Mouse (Mus musculus) liver, embryonic 11.5 days (tissue): ENCODE measurements around the gene E030018B13Rik. TPM values are rescaled to one million over a fixed set of nuclear protein-coding genes. Genes with fewer than 3 reads are reported as not detected.
A peak's percentile ranks its signal among the peaks of the same experiment; 100 is the strongest.

ENCODE experiments used
- ATAC-seq: fragments of 200-750 bp; cut with Nextera tagmentation; replicated peaks from 2 replicates; pipeline ENCODE4 v1.8.0; 2017; ENCODE audit warnings: moderate number of reproducible peaks, mild to moderate bottlenecking, moderate TSS enrichment, moderate library complexity; ENCODE audit not compliant: low FRiP score
- DNase-seq: peaks from one replicate; pipeline ENCODE4 v3.0.0-alpha.2; 2017; ENCODE audit warnings: low spot score
- H3K27ac ChIP-seq: fragments of 300-500 bp; sonication (generic); 2 replicates; pipeline ENCODE4 v1.5.1; 2014; ENCODE audit warnings: mild to moderate bottlenecking, low read depth, low read length, control low read depth
- H3K27me3 ChIP-seq: fragments of 300-500 bp; sonication (generic); replicated peaks from 2 replicates; pipeline ENCODE4 v1.6.1; 2014; ENCODE audit warnings: low read length, mixed read lengths; ENCODE audit not compliant: control insufficient read depth, insufficient read depth
- H3K36me3 ChIP-seq: fragments of 300-500 bp; sonication (generic); 2 replicates; pipeline ENCODE4 v1.6.1; 2014; ENCODE audit warnings: mild to moderate bottlenecking, low read length, moderate library complexity, mixed read lengths; ENCODE audit not compliant: control insufficient read depth, insufficient read depth
- H3K4me1 ChIP-seq: fragments of 300-500 bp; sonication (generic); replicated peaks from 2 replicates; pipeline ENCODE4 v1.6.1; 2014; ENCODE audit warnings: low read length, mixed read lengths; ENCODE audit not compliant: control insufficient read depth, insufficient read depth
- H3K4me2 ChIP-seq: fragments of 300-500 bp; sonication (generic); 2 replicates; pipeline ENCODE4 v1.6.1; 2014; ENCODE audit warnings: mild to moderate bottlenecking, control low read depth, moderate library complexity
- H3K4me3 ChIP-seq: fragments of 300-500 bp; sonication (generic); 2 replicates; pipeline ENCODE4 v1.5.1; 2014; ENCODE audit warnings: low read depth, low read length, control low read depth
- H3K9ac ChIP-seq: fragments of 300-500 bp; sonication (generic); 2 replicates; pipeline ENCODE4 v1.6.1; 2014; ENCODE audit warnings: low read depth, low read length, control low read depth
- H3K9me3 ChIP-seq: fragments of 300-500 bp; sonication (generic); 2 replicates; pipeline ENCODE4 v1.6.1; 2016; ENCODE audit warnings: low read length, inconsistent platforms, mixed read lengths; ENCODE audit not compliant: control insufficient read depth
- WGBS: fragments of 180-500 bp; shearing (Covaris S2); extraction: QIAGEN DNeasy Blood & Tissue Kit; methylation state at CpG from one replicate; pipeline ENCODE4 v1.1.7; 2014; 5-methylcytosine and 5-hydroxymethylcytosine counted together
- polyA plus RNA-seq: library from polyadenylated mRNA; unstranded; fragments of >200 nt; fragmentation: Nextera tagmentation; extraction: Ambion mirVana; gene quantifications from 2 replicates; pipeline ENCODE4 v1.2.1, GENCODE M21; 2014

The E030018B13Rik gene
- polyA plus RNA-seq, 1 experiment from 2014 or later, result not detected

DNA sequence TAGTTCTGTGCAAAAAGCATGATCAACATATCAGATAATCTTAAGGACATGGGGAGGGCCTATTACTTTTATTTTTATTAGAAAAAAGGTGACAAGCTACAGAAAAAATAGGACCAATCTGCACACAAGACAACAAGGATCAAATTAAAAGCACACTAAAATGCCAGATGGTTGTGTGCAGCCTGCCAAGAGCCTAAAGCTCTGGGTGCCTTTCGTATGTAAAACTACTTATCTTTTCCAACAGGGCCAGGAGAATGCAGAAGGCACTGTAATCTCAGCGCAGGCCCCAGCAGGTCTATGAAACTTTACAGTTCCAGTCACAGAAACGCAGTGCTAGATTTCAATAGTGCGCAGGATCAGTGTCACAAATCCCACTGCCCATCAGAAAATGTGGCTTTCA is 22.9 kb upstream of the E030018B13Rik start:
- no peaks in the 10 kb centered on the region for H3K9me3 ChIP-seq
- H3K36me3 ChIP-seq, result peaks cover 12% of the 10 kb centered on the region
- peaks cover 11% of the 10 kb centered on the region for H3K4me1 ChIP-seq
- no peak overlapping the region for H3K27ac ChIP-seq
- H3K4me3 ChIP-seq, result no peak overlapping the region
- H3K9ac ChIP-seq, result no peak overlapping the region
- ATAC-seq, result no peak
- 69% methylated on average over 4 of the region's 4 CpGs for WGBS
- DNase-seq, result no peak
- H3K4me2 ChIP-seq, result no peak overlapping the region
- peaks cover 5% of the 10 kb centered on the region for H3K27me3 ChIP-seq

DNA sequence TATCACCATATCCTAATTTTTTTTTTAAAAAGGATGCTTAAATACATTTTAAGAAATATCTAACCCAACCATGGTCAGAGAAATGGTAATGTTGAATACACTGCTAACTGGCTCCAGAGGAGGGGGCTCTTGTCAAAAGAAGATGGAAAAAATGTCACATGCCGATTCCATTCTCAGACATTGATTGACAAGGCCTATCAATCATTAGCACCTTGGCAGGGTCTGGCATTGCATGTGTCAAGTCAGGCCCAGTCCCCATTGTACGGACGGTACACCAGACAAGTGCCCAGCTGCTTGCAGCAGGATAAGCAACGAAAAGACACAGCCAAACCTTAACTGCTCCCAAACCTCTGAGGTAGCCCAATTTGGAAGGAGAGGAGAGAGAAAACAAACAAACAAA is 22.0 kb upstream of the E030018B13Rik start:
- peaks cover 11% of the 10 kb centered on the region for H3K4me1 ChIP-seq
- no peak overlapping the region for H3K27ac ChIP-seq
- no peaks in the 10 kb centered on the region for H3K9me3 ChIP-seq
- H3K27me3 ChIP-seq, result peaks cover 5% of the 10 kb centered on the region
- 53% methylated on average over 4 of the region's 4 CpGs for WGBS
- peaks cover 12% of the 10 kb centered on the region for H3K36me3 ChIP-seq
- H3K4me3 ChIP-seq, result no peak overlapping the region
- no peak for DNase-seq
- ATAC-seq, result no peak
- H3K9ac ChIP-seq, result no peak overlapping the region
- no peak overlapping the region for H3K4me2 ChIP-seq

DNA sequence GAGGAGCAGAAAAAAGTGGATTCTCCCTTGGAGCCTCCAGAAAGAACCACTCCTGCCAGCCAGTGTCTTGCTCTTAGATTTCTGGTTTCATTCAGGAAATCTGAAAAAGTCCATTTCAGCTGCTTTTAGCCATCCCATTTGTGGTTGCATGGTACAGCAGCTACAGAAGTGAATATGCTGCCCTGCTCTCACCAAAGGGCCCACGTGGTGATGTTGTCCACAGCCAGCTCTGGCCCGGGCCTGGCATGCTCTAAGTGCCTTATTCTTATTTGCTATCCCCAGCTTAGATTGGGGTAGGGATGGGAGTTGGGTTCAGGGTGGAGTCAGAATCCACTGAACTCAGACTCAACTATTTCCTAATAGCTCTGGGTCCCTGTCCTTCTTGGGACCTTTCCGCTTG is 21.4 kb upstream of the E030018B13Rik start:
- peaks cover 11% of the 10 kb centered on the region for H3K4me1 ChIP-seq
- no peak overlapping the region for H3K27ac ChIP-seq
- peaks cover 8% of the 10 kb centered on the region; the same call in 1 of the 2 replicates for H3K36me3 ChIP-seq
- ATAC-seq, result no peak
- H3K9ac ChIP-seq, result no peak overlapping the region
- no peak overlapping the region for H3K4me2 ChIP-seq
- no peak for DNase-seq
- no peaks in the 10 kb centered on the region for H3K9me3 ChIP-seq
- WGBS, result 77% methylated on average over 3 of the region's 3 CpGs
- H3K27me3 ChIP-seq, result peaks cover 5% of the 10 kb centered on the region
- H3K4me3 ChIP-seq, result no peak overlapping the region

DNA sequence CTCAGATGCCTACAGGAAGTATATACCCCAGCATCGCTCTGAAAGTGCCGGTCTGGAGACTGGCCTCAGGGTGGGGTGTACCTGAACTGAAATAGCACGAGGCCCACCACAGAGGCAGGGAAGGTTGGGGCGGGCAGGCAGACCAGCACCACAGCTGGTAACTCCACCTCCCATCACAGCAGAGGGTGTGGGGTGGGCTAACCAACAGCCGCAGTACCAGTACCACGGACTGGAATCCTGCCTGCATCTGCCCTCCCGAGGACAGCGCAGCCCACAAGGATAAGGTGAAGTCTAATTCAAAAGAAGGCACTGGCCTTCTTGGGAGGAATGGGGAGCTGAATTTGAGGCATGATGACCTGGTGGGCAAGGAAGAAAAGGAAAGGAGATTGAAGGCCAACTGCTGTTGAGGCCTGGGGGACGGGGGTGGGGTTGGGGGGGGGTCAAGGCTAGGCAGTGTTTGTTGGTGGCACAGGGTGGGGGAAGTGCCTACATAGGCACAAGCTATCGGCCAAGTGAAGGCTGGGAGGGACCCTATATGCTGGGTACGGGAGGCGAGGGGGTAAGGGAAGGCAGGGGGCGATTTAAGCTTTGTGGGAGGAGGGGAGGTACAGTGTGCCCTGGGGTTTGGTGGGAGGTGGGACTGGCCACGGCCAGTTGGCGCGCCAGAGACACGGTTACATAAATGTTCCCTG is 20.2 kb upstream of the E030018B13Rik start:
- Histone ChIP-seq H3K4me3 (peak overlapping the region; percentile 37), H3K9me3 (no peaks in the 10 kb centered on the region), H3K4me2 (peak overlapping the region; percentile 75), H3K9ac (peak overlapping the region; percentile 44; the same call in 1 of the 2 replicates), H3K36me3 (0 out of 2 replicates have a peak, but pooled peaks cover under 1% of the 10 kb centered on the region), H3K27me3 (peaks cover 5% of the 10 kb centered on the region), H3K27ac (no peak overlapping the region), H3K4me1 (peaks cover 11% of the 10 kb centered on the region)
- 20% methylated on average over 17 of the region's 17 CpGs for WGBS
- DNase-seq (no peak), ATAC-seq (peak; percentile 4; the same call in 1 of the 2 replicates)

DNA sequence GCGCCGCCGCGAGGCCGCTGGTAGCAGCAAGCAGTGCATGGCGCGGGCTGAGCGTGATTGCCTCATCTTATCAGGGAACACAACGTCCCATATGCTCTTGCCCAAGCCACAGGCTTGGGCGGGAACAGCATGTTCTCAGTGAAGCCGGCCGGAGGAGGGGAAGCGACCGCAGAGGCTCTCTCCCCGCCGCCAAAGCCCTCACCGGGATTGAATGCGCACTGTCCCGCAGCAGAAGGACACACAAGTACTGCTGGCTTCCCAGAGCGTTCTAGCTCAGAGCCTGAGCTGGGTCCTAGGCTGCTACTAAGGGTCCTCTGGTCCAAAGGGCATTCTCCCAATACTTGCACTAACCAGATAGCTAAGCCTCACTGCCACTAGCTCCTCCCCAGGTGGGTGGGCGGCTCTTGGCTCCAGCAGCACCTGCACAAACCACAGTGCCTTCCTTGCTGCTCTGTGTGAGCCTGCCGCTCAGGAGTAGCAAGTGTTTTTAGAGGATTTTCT is 19.6 kb upstream of the E030018B13Rik start:
- peaks cover 11% of the 10 kb centered on the region for H3K4me1 ChIP-seq
- DNase-seq (peak; percentile 82), ATAC-seq (peak; percentile 94)
- WGBS, result under 1% methylated on average over 22 of the region's 22 CpGs
- H3K36me3 ChIP-seq, result no peaks in the 10 kb centered on the region
- H3K9me3 ChIP-seq, result no peaks in the 10 kb centered on the region
- H3K9ac ChIP-seq, result peak overlapping the region; percentile 44
- H3K4me2 ChIP-seq, result peak overlapping the region; percentile 75
- H3K27me3 ChIP-seq, result peaks cover 5% of the 10 kb centered on the region
- no peak overlapping the region for H3K27ac ChIP-seq
- peak overlapping the region; percentile 37 for H3K4me3 ChIP-seq

DNA sequence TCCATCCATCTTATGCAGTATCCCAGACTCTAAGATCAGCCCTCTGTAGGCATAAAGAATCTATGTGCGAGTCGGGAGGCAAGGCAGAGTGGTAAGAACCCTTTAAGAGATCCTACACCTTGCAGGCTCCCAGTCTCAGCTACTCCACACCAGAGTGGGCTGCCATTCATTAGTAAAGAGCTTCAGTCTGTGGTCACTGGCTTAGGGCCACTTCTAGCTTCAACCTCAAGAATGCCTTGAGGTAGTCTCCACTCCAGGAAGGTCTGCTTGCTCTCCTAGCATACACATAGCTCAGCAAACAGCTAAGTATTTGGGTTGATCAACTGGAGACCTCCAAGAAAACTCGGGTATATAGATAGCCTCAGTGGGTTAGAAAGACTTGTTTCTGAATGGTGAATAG is 19.0 kb upstream of the E030018B13Rik start:
- Histone ChIP-seq H3K9me3 (no peaks in the 10 kb centered on the region), H3K4me3 (no peak overlapping the region), H3K27ac (no peak overlapping the region), H3K4me1 (peaks cover 11% of the 10 kb centered on the region), H3K27me3 (peaks cover 5% of the 10 kb centered on the region), H3K36me3 (no peaks in the 10 kb centered on the region), H3K9ac (peak overlapping the region; percentile 44; the same call in 1 of the 2 replicates), H3K4me2 (peak overlapping the region; percentile 75)
- WGBS, result 36% methylated on average over 3 of the region's 3 CpGs
- no peak for ATAC-seq
- DNase-seq, result no peak

DNA sequence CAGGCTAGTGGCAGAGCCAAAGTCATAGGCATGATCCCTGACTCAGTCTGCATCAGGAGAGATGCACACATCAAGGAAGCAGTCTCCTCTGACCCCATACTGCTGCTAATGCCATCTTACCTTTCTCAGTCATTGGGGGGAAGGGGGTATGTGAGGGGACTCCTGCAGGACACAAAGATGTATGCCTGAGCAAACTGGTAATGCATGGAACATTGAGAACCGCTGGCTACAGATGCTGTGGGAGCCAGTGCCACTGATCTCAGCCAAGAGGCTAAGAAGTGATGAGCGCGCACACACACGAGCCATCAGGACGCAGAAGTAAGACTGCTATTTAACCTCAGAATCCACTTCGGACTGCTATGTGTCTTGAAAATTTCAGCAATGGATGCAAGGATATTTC is 18.5 kb upstream of the E030018B13Rik start:
- Histone ChIP-seq H3K9me3 (no peaks in the 10 kb centered on the region), H3K4me1 (peaks cover 11% of the 10 kb centered on the region), H3K36me3 (no peaks in the 10 kb centered on the region), H3K9ac (no peak overlapping the region), H3K4me3 (no peak overlapping the region), H3K27ac (no peak overlapping the region), H3K4me2 (no peak overlapping the region), H3K27me3 (peaks cover 5% of the 10 kb centered on the region)
- 85% methylated on average over 6 of the region's 6 CpGs for WGBS
- DNase-seq (no peak), ATAC-seq (no peak)

DNA sequence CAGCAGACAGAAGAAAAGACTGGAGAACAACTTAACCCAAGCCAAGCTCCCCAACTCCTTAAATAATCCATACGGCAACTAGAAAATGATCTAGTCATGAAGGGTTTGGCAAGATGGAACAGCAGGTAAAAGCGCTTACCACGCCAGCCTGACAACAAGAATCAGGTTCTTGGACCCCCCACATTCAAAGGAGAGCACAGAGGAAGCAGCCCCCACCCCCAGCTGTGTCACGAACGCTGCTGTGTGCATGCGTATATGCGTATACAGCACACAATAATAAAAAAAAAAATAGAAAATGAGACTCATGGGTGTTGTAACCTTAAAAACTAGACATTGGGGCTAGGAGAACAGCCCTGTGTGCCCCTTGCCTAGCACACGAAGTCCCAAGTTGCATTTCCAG is 16.7 kb upstream of the E030018B13Rik start:
- ATAC-seq (no peak), DNase-seq (no peak)
- H3K4me1 ChIP-seq, result peaks cover 17% of the 10 kb centered on the region
- H3K27ac ChIP-seq, result no peak overlapping the region
- no peaks in the 10 kb centered on the region for H3K9me3 ChIP-seq
- H3K36me3 ChIP-seq, result no peaks in the 10 kb centered on the region
- H3K27me3 ChIP-seq, result peaks cover 5% of the 10 kb centered on the region
- WGBS, result 88% methylated on average over 8 of the region's 8 CpGs
- H3K4me2 ChIP-seq, result no peak overlapping the region
- no peak overlapping the region for H3K4me3 ChIP-seq
- H3K9ac ChIP-seq, result no peak overlapping the region

DNA sequence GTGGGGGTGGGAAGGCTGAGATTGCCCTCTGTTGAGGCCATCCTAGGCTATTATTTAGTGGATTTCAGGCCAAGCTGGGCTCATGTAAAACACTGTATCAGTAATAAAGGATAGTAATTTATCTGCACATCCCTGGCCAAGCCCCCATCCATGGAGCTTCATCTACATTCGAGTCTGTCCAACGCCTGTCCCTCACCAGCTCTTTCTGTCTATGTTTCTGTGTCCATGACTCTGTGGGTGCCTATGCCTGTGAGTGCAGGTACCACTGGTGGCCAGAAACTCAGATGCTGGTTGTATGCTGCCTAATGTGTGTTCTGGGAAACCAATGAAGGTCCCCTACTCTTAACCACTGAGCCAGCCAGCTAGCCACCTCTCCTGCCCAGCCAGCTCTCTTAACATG is 16.2 kb upstream of the E030018B13Rik start:
- ATAC-seq (no peak), DNase-seq (no peak)
- no peak overlapping the region for H3K9ac ChIP-seq
- H3K4me1 ChIP-seq, result peaks cover 20% of the 10 kb centered on the region
- 86% methylated on average over 2 of the region's 2 CpGs for WGBS
- H3K4me2 ChIP-seq, result no peak overlapping the region
- no peak overlapping the region for H3K27ac ChIP-seq
- H3K4me3 ChIP-seq, result no peak overlapping the region
- peaks cover 5% of the 10 kb centered on the region for H3K27me3 ChIP-seq
- no peaks in the 10 kb centered on the region for H3K9me3 ChIP-seq
- no peaks in the 10 kb centered on the region for H3K36me3 ChIP-seq
